Comparison of ENCODE assay signal across 8 mouse cellular contexts in the genomic region with DNA sequence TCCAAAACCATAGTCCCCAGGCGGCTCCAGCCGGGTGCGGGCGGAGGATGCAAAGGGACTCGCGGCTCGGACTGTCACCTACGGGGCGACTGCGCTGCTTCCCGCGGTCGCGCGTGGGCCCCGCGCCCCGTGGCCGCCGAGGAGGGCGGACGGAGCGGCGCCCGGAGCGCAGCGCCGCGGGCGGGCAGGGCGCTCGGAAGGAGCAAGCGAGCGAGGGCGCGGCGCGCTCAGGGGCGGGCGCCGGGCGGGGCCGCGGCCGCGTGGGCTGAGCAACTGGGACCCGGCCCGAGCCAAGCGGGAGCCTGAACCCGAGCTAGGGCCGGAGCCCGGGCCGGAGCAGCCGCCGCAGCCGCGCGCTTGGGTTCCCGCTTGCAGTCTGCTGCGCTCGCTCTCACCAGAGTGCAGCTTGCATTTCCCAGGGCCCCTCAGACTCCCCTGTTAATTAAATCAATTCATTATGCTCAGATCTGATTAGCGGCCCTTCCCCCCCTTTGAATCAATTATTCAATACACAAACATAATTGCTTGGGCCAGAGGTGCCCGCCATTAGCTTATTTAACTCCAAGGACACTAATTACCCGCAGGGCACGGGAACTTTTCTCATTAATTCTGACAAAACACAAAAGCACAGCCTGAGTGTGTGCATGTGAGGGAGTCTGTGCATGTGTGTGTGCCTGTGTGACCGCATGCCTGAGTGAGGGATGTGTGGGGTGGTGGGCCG. TPM values are rescaled to one million over a fixed set of nuclear protein-coding genes. Genes with fewer than 3 reads are reported as not detected.
DNase-seq lines count a peak whose midpoint lies in the region; ATAC-seq lines count a peak whose summit lies in the region.

TSS of gene Lmo1 (minus strand) at position 259 of the 721 bp plus-strand sequence.

- H3K4me1 ChIP-seq in heart, embryonic 11.5 days (ENCODE audit: control insufficient read depth, insufficient read depth, low read length), result peaks cover 7% of the 10 kb centered on the region; the same call in 1 of the 2 replicates
- peaks cover 9% of the 10 kb centered on the region; the same call in 1 of the 2 replicates for H3K4me1 ChIP-seq in kidney, embryonic 16.5 days (ENCODE audit: insufficient read depth, low read length)
- H3K4me1 ChIP-seq in liver, embryonic 15.5 days (replicated peaks), result peaks cover 6% of the 10 kb centered on the region; the same call in 1 of the 2 replicates

- H3K4me2 ChIP-seq in heart, embryonic 11.5 days, result peak within 1 kb of the TSS; percentile 100
- peak within 1 kb of the TSS; percentile 97 for H3K4me2 ChIP-seq in kidney, embryonic 16.5 days (replicated peaks; ENCODE audit: low read depth, low read length)
- H3K4me2 ChIP-seq in liver, embryonic 15.5 days, result peak within 1 kb of the TSS; percentile 61

- no peaks in the 10 kb centered on the region for H3K36me3 ChIP-seq in heart, embryonic 11.5 days (ENCODE audit: control insufficient read depth, insufficient read depth, low read length)
- H3K36me3 ChIP-seq in kidney, embryonic 16.5 days (ENCODE audit: insufficient read depth, low read length), result no peaks in the 10 kb centered on the region
- no peaks in the 10 kb centered on the region for H3K36me3 ChIP-seq in liver, embryonic 15.5 days (replicated peaks)

- ATAC-seq in heart, embryonic 11.5 days (replicated peaks; ENCODE audit: insufficient number of reproducible peaks, low FRiP score, low TSS enrichment), result no peak
- peak; percentile 79 for ATAC-seq in kidney, embryonic 16.5 days (ENCODE audit: low FRiP score, low TSS enrichment)
- ATAC-seq in liver, embryonic 15.5 days (ENCODE audit: insufficient read depth), result no peak; the same call in 1 of the 2 replicates

- no peaks in the 10 kb centered on the region for H3K9me3 ChIP-seq in heart, embryonic 11.5 days (replicated peaks; ENCODE audit: control insufficient read depth, low read length)
- no peaks in the 10 kb centered on the region for H3K9me3 ChIP-seq in kidney, embryonic 16.5 days (ENCODE audit: low read length)
- H3K9me3 ChIP-seq in liver, embryonic 15.5 days (replicated peaks), result no peaks in the 10 kb centered on the region

- peak within 1 kb of the TSS; percentile 67; the same call in 1 of the 2 replicates for H3K9ac ChIP-seq in heart, embryonic 11.5 days (ENCODE audit: low read depth, low read length)
- peak within 1 kb of the TSS; percentile 70 for H3K9ac ChIP-seq in kidney, embryonic 16.5 days (replicated peaks; ENCODE audit: low read length)
- H3K9ac ChIP-seq in liver, embryonic 15.5 days, result no peak within 1 kb of the TSS

- H3K27ac ChIP-seq in heart, embryonic 11.5 days (ENCODE audit: low read depth, low read length), result no peak within 1 kb of the TSS
- H3K27ac ChIP-seq in kidney, embryonic 16.5 days (ENCODE audit: low read length), result no peak within 1 kb of the TSS
- no peak within 1 kb of the TSS for H3K27ac ChIP-seq in liver, embryonic 15.5 days (replicated peaks)

- WGBS in heart, embryonic 11.5 days (ENCODE audit: insufficient replicate concordance), result under 1% methylated on average over 55 of the region's 67 CpGs
- WGBS in kidney, embryonic 16.5 days, result under 1% methylated on average over 59 of the region's 67 CpGs
- 2% methylated on average over 66 of the region's 67 CpGs for WGBS in liver, embryonic 15.5 days (ENCODE audit: insufficient replicate concordance)

- H3K4me3 ChIP-seq in heart, embryonic 11.5 days (ENCODE audit: low read depth, low read length), result peak within 1 kb of the TSS; percentile 64
- H3K4me3 ChIP-seq in kidney, embryonic 16.5 days (ENCODE audit: low read length), result peak within 1 kb of the TSS; percentile 63
- peak within 1 kb of the TSS; percentile 46 for H3K4me3 ChIP-seq in liver, embryonic 15.5 days (replicated peaks)

- DNase-seq in urinary bladder, adult 18-20 months (ENCODE audit: low spot score in 2 of 2), result peak; percentile 47 to 63
- no peak for DNase-seq in urinary bladder, postnatal 4 days (ENCODE audit: low spot score in 2 of 2)
- peak; percentile 51 to 61 for DNase-seq in cerebellum, postnatal 36 days
- DNase-seq in right cerebral cortex, postnatal 4 days, result peak; percentile 44
- no peak for DNase-seq in ovary, postnatal 10 days (ENCODE audit: low spot score)

- peaks cover 62% of the 10 kb centered on the region for H3K27me3 ChIP-seq in heart, embryonic 11.5 days (ENCODE audit: control insufficient read depth, insufficient read depth, low read length)
- H3K27me3 ChIP-seq in kidney, embryonic 16.5 days (ENCODE audit: insufficient read depth, low read length), result peaks cover 47% of the 10 kb centered on the region
- peaks cover 72% of the 10 kb centered on the region for H3K27me3 ChIP-seq in liver, embryonic 15.5 days

RNA-seq across cellular contexts. Expression of gene Lmo1, which starts in this region (rescaled TPM):
- 1.7 and 2.1 TPM in 2 replicates for polyA plus RNA-seq in heart, embryonic 11.5 days (2014; fragmentation: Nextera tagmentation; extraction: Ambion mirVana)
- polyA plus RNA-seq in kidney, embryonic 16.5 days (2015; fragmentation: Nextera tagmentation; extraction: Ambion mirVana), result 7.6 and 7.7 TPM in 2 replicates
- 0.84 and 0.89 TPM in 2 replicates for polyA plus RNA-seq in liver, embryonic 15.5 days (2015; fragmentation: Nextera tagmentation; extraction: Ambion mirVana)

Comparison
In these comparisons a context has a peak if more than half of its experiments do, and no peak if none do; other contexts are left out.
1. DNase-seq: peak in urinary bladder, adult 18-20 months (2 of 2), cerebellum, postnatal 36 days (2 of 2) and right cerebral cortex, postnatal 4 days (single experiment); none in urinary bladder, postnatal 4 days (0 of 2) and ovary, postnatal 10 days (single experiment).
2. Peak in every context shown above with its lines, with median percentiles within 50 percentile points of each other: H3K4me2 ChIP-seq and H3K4me3 ChIP-seq.